Mouse (Mus musculus): ENCODE data around the gene Tmem130. TPM values are rescaled to one million over a fixed set of nuclear protein-coding genes. Genes with fewer than 3 reads are reported as not detected.
A peak's percentile ranks its signal among the peaks of the same experiment; 100 is the strongest.

Gene Tmem130
- polyA plus RNA-seq, 1 experiment from 2014 or later: 3.0 TPM

DNA sequence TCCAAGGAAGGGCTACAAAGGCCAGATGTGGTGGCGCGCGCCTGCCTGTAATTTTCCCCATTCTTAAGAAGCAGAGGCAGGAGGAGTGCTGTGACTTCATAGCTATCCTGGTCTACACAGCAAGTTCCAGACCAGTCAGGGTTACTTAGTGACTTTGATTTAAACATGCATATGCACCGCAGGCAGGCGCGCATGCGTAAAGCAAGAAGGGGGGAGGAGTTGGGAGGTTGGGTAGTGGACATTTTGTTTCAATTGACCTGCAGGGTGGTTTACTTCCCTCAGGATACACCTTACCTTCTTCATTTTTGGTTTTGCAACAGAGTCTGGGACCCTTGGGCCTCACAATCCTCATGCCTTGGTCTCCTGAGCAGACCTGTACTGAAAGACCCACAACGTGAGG, 32.4 kb downstream of the Tmem130 start:
- no peaks in the 10 kb centered on the region; the same call in 1 of the 2 replicates for H3K27me3 ChIP-seq (ENCODE audit: control insufficient read depth, insufficient read depth, low read length)
- DNase-seq (ENCODE audit: low spot score): no peak
- ATAC-seq (replicated peaks; ENCODE audit: insufficient number of reproducible peaks, low FRiP score, low TSS enrichment, low read depth): no peak
- H3K9me3 ChIP-seq (replicated peaks; ENCODE audit: control insufficient read depth, low read length): no peaks in the 10 kb centered on the region
- no peak overlapping the region for H3K4me3 ChIP-seq (ENCODE audit: low read depth, low read length)
- H3K4me2 ChIP-seq (ENCODE audit: low read depth, low read length): no peak overlapping the region
- H3K27ac ChIP-seq (replicated peaks; ENCODE audit: low read depth, low read length): no peak overlapping the region
- 64% methylated on average over 8 of the region's 8 CpGs for WGBS
- H3K4me1 ChIP-seq (ENCODE audit: control insufficient read depth, insufficient read depth, low read length): no peaks in the 10 kb centered on the region
- no peaks in the 10 kb centered on the region for H3K36me3 ChIP-seq (replicated peaks; ENCODE audit: control insufficient read depth, insufficient read depth, low read depth, low read length)
- no peak overlapping the region for H3K9ac ChIP-seq (replicated peaks; ENCODE audit: low read length)

DNA sequence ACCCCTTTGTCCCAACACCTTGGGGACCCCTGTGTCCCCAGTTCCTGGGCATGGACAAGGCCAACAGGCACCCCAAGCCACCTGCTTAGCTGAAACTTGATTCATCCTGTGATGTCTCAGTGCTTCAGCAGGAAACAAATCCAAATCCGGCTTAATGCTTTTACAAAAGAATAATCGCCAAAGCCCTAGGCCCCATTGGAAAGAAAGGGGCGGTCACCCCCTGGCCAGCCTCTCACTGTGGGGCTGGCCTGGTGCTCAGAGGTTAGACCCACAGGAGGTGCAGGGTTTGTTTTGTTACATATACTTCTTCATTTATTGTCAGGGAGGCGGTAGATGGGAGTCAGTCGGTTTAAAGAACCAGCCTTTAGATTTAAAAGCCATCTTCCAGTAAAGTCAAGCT, 33.4 kb downstream of the Tmem130 start:
- ATAC-seq (replicated peaks; ENCODE audit: insufficient number of reproducible peaks, low FRiP score, low TSS enrichment, low read depth) (no peak), DNase-seq (ENCODE audit: low spot score) (no peak)
- WGBS: 27% methylated on average over 5 of the region's 5 CpGs
- H3K4me1 ChIP-seq (ENCODE audit: control insufficient read depth, insufficient read depth, low read length): no peaks in the 10 kb centered on the region
- H3K36me3 ChIP-seq (replicated peaks; ENCODE audit: control insufficient read depth, insufficient read depth, low read depth, low read length): no peaks in the 10 kb centered on the region
- no peak overlapping the region for H3K4me3 ChIP-seq (ENCODE audit: low read depth, low read length)
- H3K9ac ChIP-seq (replicated peaks; ENCODE audit: low read length): no peak overlapping the region
- no peaks in the 10 kb centered on the region; the same call in 1 of the 2 replicates for H3K27me3 ChIP-seq (ENCODE audit: control insufficient read depth, insufficient read depth, low read length)
- H3K4me2 ChIP-seq (ENCODE audit: low read depth, low read length): no peak overlapping the region
- no peaks in the 10 kb centered on the region for H3K9me3 ChIP-seq (replicated peaks; ENCODE audit: control insufficient read depth, low read length)
- H3K27ac ChIP-seq (replicated peaks; ENCODE audit: low read depth, low read length): no peak overlapping the region

DNA sequence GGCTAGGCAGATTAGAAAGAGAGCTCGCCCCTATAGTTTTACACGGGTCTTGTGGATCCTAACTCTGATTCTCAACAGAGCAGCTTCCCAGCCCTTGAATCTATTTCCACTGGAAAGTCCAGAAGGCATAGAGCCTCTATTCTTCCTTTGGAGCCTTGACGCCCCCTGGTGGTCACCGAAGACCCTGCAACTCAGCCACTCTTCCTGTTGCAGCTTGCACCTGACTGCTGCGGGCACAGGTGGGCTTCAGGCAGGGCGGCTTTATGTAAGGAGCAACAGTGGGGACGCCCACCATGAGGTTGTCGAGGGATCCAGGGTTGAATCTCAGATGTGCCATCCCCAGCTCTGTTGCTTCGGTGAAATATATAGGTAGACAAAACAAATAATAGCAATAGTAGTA, 34.5 kb downstream of the Tmem130 start:
- Histone ChIP-seq H3K27me3 (ENCODE audit: control insufficient read depth, insufficient read depth, low read length) (no peaks in the 10 kb centered on the region; the same call in 1 of the 2 replicates), H3K9me3 (replicated peaks; ENCODE audit: control insufficient read depth, low read length) (no peaks in the 10 kb centered on the region), H3K36me3 (replicated peaks; ENCODE audit: control insufficient read depth, insufficient read depth, low read depth, low read length) (no peaks in the 10 kb centered on the region), H3K4me1 (ENCODE audit: control insufficient read depth, insufficient read depth, low read length) (no peaks in the 10 kb centered on the region), H3K4me2 (ENCODE audit: low read depth, low read length) (no peak overlapping the region), H3K4me3 (ENCODE audit: low read depth, low read length) (no peak overlapping the region), H3K27ac (replicated peaks; ENCODE audit: low read depth, low read length) (no peak overlapping the region), H3K9ac (replicated peaks; ENCODE audit: low read length) (no peak overlapping the region)
- DNase-seq (ENCODE audit: low spot score) (peak; percentile 77), ATAC-seq (replicated peaks; ENCODE audit: insufficient number of reproducible peaks, low FRiP score, low TSS enrichment, low read depth) (no peak)
- WGBS: 6% methylated on average over 9 of the region's 9 CpGs

DNA sequence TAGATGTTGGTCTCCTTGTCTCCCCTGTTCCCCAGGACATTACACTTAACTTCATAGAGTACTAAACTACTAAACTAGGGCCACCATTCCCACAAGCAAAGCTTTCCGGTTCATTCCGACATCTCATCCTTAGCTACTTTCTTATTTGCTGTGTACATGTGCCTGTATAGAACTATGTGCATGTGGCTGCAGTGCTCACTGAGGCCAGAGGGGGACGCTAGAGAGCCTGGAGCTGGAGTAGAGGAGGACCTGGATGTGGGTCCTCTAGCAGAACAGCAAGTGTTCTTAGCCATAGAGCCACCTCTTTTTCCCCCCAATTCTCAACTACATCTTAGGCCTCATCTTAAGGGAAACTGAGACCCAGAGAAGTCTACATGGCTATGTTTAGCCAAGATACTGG, 36.1 kb downstream of the Tmem130 start:
- no peak for ATAC-seq (replicated peaks; ENCODE audit: insufficient number of reproducible peaks, low FRiP score, low TSS enrichment, low read depth)
- no peak overlapping the region for H3K27ac ChIP-seq (replicated peaks; ENCODE audit: low read depth, low read length)
- no peaks in the 10 kb centered on the region for H3K4me1 ChIP-seq (ENCODE audit: control insufficient read depth, insufficient read depth, low read length)
- H3K9me3 ChIP-seq (replicated peaks; ENCODE audit: control insufficient read depth, low read length): no peaks in the 10 kb centered on the region
- H3K36me3 ChIP-seq (replicated peaks; ENCODE audit: control insufficient read depth, insufficient read depth, low read depth, low read length): no peaks in the 10 kb centered on the region
- no peak for DNase-seq (ENCODE audit: low spot score)
- no peak overlapping the region for H3K9ac ChIP-seq (replicated peaks; ENCODE audit: low read length)
- WGBS: 82% methylated on average over 3 of the region's 3 CpGs
- no peak overlapping the region for H3K4me2 ChIP-seq (ENCODE audit: low read depth, low read length)
- H3K27me3 ChIP-seq (ENCODE audit: control insufficient read depth, insufficient read depth, low read length): no peaks in the 10 kb centered on the region; the same call in 1 of the 2 replicates
- H3K4me3 ChIP-seq (ENCODE audit: low read depth, low read length): no peak overlapping the region

DNA sequence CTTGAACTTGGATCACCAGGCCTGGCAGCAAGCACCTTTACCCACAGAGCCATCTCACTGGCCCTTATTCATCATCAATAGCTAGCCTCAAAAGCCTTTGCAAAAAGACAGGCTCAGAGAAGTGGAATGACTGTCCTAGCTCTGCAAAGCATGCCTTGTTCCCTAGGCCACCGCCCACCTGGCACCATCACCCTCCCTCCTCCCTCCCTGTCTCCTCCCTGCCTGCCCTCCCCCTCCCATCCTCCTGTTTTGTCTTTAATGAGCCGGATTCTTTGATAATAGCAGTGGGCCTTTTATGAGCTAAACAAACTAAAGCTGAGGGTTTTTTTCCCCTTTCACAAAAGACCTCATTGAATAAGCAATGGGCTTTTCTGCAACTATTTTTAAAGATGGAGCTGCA, 36.7 kb downstream of the Tmem130 start:
- 38% methylated on average over 2 of the region's 2 CpGs for WGBS
- no peak overlapping the region for H3K4me3 ChIP-seq (ENCODE audit: low read depth, low read length)
- H3K9ac ChIP-seq (replicated peaks; ENCODE audit: low read length): no peak overlapping the region
- H3K9me3 ChIP-seq (replicated peaks; ENCODE audit: control insufficient read depth, low read length): no peaks in the 10 kb centered on the region
- H3K27me3 ChIP-seq (ENCODE audit: control insufficient read depth, insufficient read depth, low read length): no peaks in the 10 kb centered on the region; the same call in 1 of the 2 replicates
- no peaks in the 10 kb centered on the region for H3K36me3 ChIP-seq (replicated peaks; ENCODE audit: control insufficient read depth, insufficient read depth, low read depth, low read length)
- H3K27ac ChIP-seq (replicated peaks; ENCODE audit: low read depth, low read length): no peak overlapping the region
- ATAC-seq (replicated peaks; ENCODE audit: insufficient number of reproducible peaks, low FRiP score, low TSS enrichment, low read depth) (no peak), DNase-seq (ENCODE audit: low spot score) (no peak)
- no peak overlapping the region for H3K4me2 ChIP-seq (ENCODE audit: low read depth, low read length)
- H3K4me1 ChIP-seq (ENCODE audit: control insufficient read depth, insufficient read depth, low read length): no peaks in the 10 kb centered on the region

DNA sequence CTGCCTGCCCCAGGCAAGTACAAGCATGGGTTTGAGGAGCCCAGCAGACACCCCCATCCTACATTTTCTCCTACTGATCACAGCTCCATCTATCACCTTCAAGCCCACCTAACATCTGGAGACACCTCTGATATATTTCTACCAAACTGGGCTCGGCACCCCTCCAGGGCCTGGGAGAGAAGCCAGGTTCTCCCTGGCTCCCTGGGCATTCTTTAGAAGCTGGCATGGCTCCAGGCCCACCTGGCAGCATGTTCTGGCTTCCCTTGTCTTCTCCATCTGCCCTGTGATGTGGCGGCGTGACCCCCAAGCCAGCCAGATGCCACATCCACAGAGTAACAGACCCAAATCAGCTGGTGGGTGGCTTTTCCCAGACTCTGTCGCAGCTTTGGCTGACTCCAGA, 41.3 kb downstream of the Tmem130 start:
- H3K27me3 ChIP-seq (ENCODE audit: control insufficient read depth, insufficient read depth, low read length): no peaks in the 10 kb centered on the region
- no peaks in the 10 kb centered on the region for H3K36me3 ChIP-seq (replicated peaks; ENCODE audit: control insufficient read depth, insufficient read depth, low read depth, low read length)
- H3K9me3 ChIP-seq (replicated peaks; ENCODE audit: control insufficient read depth, low read length): no peaks in the 10 kb centered on the region
- no peak overlapping the region for H3K4me3 ChIP-seq (ENCODE audit: low read depth, low read length)
- no peak for ATAC-seq (replicated peaks; ENCODE audit: insufficient number of reproducible peaks, low FRiP score, low TSS enrichment, low read depth)
- no peak for DNase-seq (ENCODE audit: low spot score)
- no peak overlapping the region for H3K9ac ChIP-seq (replicated peaks; ENCODE audit: low read length)
- 86% methylated on average over 4 of the region's 4 CpGs for WGBS
- no peak overlapping the region for H3K4me2 ChIP-seq (ENCODE audit: low read depth, low read length)
- no peak overlapping the region for H3K27ac ChIP-seq (replicated peaks; ENCODE audit: low read depth, low read length)
- no peaks in the 10 kb centered on the region for H3K4me1 ChIP-seq (ENCODE audit: control insufficient read depth, insufficient read depth, low read length)

DNA sequence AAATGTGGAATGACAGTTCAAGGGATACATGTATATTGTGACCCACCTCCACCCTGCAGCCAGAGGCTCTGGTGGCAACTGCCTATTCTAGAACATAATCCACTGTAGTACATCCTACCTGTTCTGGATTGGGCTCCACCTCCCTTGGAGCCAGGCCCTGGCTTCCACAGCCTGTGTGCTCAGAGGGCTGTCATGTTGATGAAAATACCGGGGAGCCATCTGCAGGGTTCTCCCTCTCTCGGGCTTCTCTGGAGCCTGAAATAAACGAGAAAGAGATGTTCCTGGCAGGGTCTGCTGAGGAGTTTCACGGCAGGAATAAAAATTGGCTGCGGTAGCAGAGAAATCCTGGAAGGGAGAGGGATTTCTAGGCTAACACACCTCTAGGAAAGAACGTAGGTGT, 41.8 kb downstream of the Tmem130 start:
- Histone ChIP-seq H3K27me3 (ENCODE audit: control insufficient read depth, insufficient read depth, low read length) (no peaks in the 10 kb centered on the region), H3K9me3 (replicated peaks; ENCODE audit: control insufficient read depth, low read length) (no peaks in the 10 kb centered on the region), H3K9ac (replicated peaks; ENCODE audit: low read length) (no peak overlapping the region), H3K4me1 (ENCODE audit: control insufficient read depth, insufficient read depth, low read length) (no peaks in the 10 kb centered on the region), H3K4me2 (ENCODE audit: low read depth, low read length) (no peak overlapping the region), H3K4me3 (ENCODE audit: low read depth, low read length) (no peak overlapping the region), H3K27ac (replicated peaks; ENCODE audit: low read depth, low read length) (no peak overlapping the region), H3K36me3 (replicated peaks; ENCODE audit: control insufficient read depth, insufficient read depth, low read depth, low read length) (no peaks in the 10 kb centered on the region)
- 73% methylated on average over 6 of the region's 6 CpGs for WGBS
- DNase-seq (ENCODE audit: low spot score) (no peak), ATAC-seq (replicated peaks; ENCODE audit: insufficient number of reproducible peaks, low FRiP score, low TSS enrichment, low read depth) (no peak)

DNA sequence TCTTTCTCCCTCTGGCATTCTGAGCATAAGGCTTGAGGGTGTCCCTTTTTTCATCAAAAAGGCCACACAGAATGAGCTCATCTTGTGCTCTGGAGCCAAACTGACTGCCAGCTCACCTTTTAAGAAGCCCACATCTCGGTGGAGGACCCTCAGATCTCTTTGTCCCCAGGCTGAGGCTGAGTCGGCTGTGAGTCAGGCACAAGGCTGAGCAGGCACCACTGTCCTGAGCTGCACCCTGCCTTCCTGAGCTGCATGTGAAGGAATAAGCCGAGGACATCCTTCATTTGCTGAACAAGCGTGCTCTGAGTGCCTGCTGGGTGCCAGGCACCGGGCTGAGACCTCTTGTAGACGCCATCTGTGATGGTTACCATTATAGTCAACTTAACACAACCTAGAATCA, 44.4 kb downstream of the Tmem130 start:
- no peaks in the 10 kb centered on the region for H3K9me3 ChIP-seq (replicated peaks; ENCODE audit: control insufficient read depth, low read length)
- H3K27ac ChIP-seq (replicated peaks; ENCODE audit: low read depth, low read length): no peak overlapping the region
- DNase-seq (ENCODE audit: low spot score) (no peak), ATAC-seq (replicated peaks; ENCODE audit: insufficient number of reproducible peaks, low FRiP score, low TSS enrichment, low read depth) (no peak)
- no peak overlapping the region for H3K4me2 ChIP-seq (ENCODE audit: low read depth, low read length)
- no peaks in the 10 kb centered on the region for H3K36me3 ChIP-seq (replicated peaks; ENCODE audit: control insufficient read depth, insufficient read depth, low read depth, low read length)
- no peak overlapping the region for H3K9ac ChIP-seq (replicated peaks; ENCODE audit: low read length)
- WGBS: 67% methylated on average over 6 of the region's 6 CpGs
- H3K4me3 ChIP-seq (ENCODE audit: low read depth, low read length): no peak overlapping the region
- H3K27me3 ChIP-seq (ENCODE audit: control insufficient read depth, insufficient read depth, low read length): no peaks in the 10 kb centered on the region
- H3K4me1 ChIP-seq (ENCODE audit: control insufficient read depth, insufficient read depth, low read length): no peaks in the 10 kb centered on the region

Data from embryonic facial prominence, embryonic 11.5 days (tissue).